Mouse (Mus musculus) hindbrain, embryonic 12.5 days (tissue): ENCODE measurements at regions not wholly inside any gene's neighbourhood (a gene's known extent, or its start where the extent isn't known, plus 50 kb on each side); places are given as distances from the start of the nearest gene placed in this dataset.
A peak's percentile ranks its signal among the peaks of the same experiment; 100 is the strongest.

Source experiments
- ATAC-seq: fragments of 200-750 bp; cut with Nextera tagmentation; 2 replicates; pipeline ENCODE4 v1.8.0; 2017; ENCODE audit warnings: moderate TSS enrichment; ENCODE audit not compliant: low FRiP score
- H3K27ac ChIP-seq: fragments of 300-500 bp; sonication (generic); 2 replicates; pipeline ENCODE4 v1.5.1; 2016; ENCODE audit warnings: mild to moderate bottlenecking
- H3K27me3 ChIP-seq: fragments of 300-500 bp; sonication (generic); 2 replicates; pipeline ENCODE4 v1.6.1; 2016; ENCODE audit warnings: mild to moderate bottlenecking
- H3K36me3 ChIP-seq: fragments of 300-500 bp; sonication (generic); 2 replicates; pipeline ENCODE4 v1.6.1; 2016; ENCODE audit warnings: mild to moderate bottlenecking
- H3K4me1 ChIP-seq: fragments of 300-500 bp; sonication (generic); 2 replicates; pipeline ENCODE4 v1.6.1; 2016
- H3K4me2 ChIP-seq: fragments of 300-500 bp; sonication (generic); replicated peaks from 2 replicates; pipeline ENCODE4 v1.6.1; 2016; ENCODE audit warnings: mild to moderate bottlenecking
- H3K4me3 ChIP-seq: fragments of 300-500 bp; sonication (generic); 2 replicates; pipeline ENCODE4 v1.5.1; 2016; ENCODE audit warnings: mild to moderate bottlenecking
- H3K9ac ChIP-seq: fragments of 300-500 bp; sonication (generic); 2 replicates; pipeline ENCODE4 v1.6.1; 2016; ENCODE audit warnings: mild to moderate bottlenecking, moderate library complexity
- H3K9me3 ChIP-seq: fragments of 300-500 bp; sonication (generic); replicated peaks from 2 replicates; pipeline ENCODE4 v1.6.1; 2016; ENCODE audit warnings: mild to moderate bottlenecking
- WGBS: fragments of 180-500 bp; shearing (Covaris S2); methylation state at CpG from one replicate; pipeline ENCODE4 v1.1.7; 2016; 5-methylcytosine and 5-hydroxymethylcytosine counted together

DNA sequence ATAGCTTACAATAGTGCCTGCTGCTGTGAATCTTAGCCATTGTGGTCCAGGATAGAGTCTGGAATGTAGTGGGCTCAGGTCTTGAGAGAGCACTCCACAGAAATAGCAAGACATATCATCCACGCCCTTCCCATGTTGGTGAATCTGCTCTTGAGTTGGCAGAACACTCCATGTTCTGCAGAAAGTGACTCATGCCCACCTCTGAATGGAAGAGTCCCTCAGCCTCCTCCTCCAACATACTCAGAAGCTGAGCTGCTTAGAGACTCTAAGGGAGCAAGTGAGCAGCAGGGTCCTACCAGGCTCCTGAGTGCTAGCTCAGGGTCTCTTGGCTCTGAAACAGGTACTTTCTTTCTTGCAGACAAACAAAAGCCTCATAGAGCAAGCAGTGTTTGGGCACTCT is 284.7 kb downstream of the Rps24 start:
- H3K27me3 ChIP-seq = no peaks in the 10 kb centered on the region

DNA sequence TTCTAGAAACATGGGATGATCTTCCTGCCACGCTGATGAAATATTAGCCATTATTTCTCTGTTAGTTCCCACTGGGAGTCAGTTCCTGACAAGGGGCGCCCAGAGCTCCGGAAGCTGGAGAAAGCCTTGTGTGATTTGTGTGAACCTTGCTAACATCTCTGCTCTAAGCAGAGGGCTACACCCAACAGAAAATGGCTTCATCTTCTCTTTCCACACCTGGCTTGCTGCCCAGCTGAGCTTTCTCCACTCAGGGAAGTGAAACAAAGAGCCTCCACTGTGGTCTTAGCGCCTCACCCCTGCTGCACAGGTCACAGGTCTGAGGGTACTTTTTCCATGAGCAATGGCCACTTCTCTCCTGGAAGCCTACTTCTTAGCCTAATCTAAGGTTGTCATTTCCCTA is 285.2 kb downstream of the Rps24 start:
- Histone ChIP-seq H3K27me3 (no peaks in the 10 kb centered on the region), H3K4me3 (no peak overlapping the region), H3K27ac (no peak overlapping the region), H3K4me1 (peaks cover 25% of the 10 kb centered on the region), H3K9me3 (no peaks in the 10 kb centered on the region), H3K36me3 (no peaks in the 10 kb centered on the region), H3K4me2 (no peak overlapping the region), H3K9ac (no peak overlapping the region)
- ATAC-seq = no peak
- 80% methylated on average over 4 of the region's 4 CpGs for WGBS

More for the DNA sequence above, 284.7 kb downstream of the Rps24 start:
- no peak overlapping the region for H3K9ac ChIP-seq
- no peaks in the 10 kb centered on the region for H3K9me3 ChIP-seq
- no peaks in the 10 kb centered on the region for H3K36me3 ChIP-seq
- no peak overlapping the region for H3K4me2 ChIP-seq
- 87% methylated on average over 1 of the region's 1 CpGs for WGBS
- H3K4me1 ChIP-seq = peaks cover 25% of the 10 kb centered on the region
- no peak for ATAC-seq
- no peak overlapping the region for H3K4me3 ChIP-seq
- no peak overlapping the region for H3K27ac ChIP-seq

DNA sequence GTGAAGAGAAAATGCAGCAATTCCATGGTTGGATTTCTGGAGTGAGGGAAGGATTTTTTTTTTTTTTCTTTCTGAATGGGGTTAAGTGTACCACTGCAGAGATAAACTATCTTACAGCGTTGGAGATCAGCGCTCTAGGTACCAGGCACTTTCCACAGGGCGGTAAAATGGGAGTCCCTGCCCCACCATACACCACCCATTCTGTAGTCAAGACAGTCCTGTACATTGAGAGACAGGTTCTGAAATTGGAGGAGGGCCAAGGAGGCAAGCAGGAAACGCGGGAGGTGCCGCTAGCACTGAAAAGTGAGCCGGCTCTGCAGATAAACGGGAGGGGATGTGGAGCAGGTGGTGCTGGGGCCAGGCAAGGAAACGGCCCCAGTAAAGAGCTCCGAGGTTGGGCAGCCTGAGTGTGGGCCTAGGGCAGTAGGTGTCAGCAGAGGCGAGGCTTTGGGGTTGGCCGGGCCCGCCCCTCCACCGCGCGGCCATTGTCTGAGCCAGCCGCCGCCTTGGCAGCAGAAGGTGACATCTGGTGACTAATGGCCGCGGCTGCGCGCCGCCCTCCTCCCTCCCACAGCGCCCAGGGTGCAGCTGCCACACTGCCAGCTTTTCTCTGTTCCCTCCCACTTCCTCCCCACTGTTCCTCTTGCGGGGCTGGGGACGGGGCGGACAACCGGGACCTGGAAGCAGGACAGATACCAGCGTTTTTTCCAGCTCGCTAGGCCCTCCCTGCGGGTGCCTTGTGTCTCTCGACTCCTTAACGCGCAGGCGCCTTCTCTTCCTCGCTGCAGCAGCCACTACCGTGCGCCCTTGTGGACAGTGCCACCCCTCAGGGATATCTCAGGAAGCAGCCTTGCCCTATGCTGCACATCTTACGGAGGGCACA is 292.1 kb downstream of the Rps24 start:
- Histone ChIP-seq H3K4me2 (peak overlapping the region; percentile 55), H3K9ac (peak overlapping the region; percentile 40), H3K36me3 (no peaks in the 10 kb centered on the region), H3K9me3 (no peaks in the 10 kb centered on the region), H3K27me3 (no peaks in the 10 kb centered on the region), H3K4me3 (peak overlapping the region; percentile 26), H3K27ac (peak overlapping the region; percentile 97), H3K4me1 (peaks cover 24% of the 10 kb centered on the region)
- 2% methylated on average over 25 of the region's 39 CpGs for WGBS
- peak; percentile 97 for ATAC-seq

DNA sequence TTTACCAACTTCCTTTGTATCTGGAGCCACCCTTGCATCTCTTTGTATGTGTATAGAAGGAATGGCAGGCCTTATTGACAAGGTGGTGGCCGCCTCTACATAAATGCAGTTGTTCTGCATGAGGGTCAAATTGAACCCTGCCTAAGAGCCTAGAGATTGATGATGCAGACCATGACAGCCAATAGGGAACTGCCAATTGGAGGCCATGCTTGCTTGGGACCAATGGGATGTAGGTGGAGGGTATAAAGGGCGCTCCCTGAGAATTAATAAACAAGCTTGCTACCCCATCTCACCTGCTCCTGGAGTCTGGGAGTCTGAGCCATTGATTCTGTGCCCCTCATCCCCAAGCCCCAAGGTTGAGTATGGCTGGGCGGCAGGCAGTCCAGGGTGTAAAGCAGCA is 294.7 kb downstream of the Rps24 start:
- Histone ChIP-seq H3K4me1 (peaks cover 24% of the 10 kb centered on the region), H3K4me3 (no peak overlapping the region), H3K36me3 (no peaks in the 10 kb centered on the region), H3K27ac (no peak overlapping the region), H3K9ac (no peak overlapping the region), H3K27me3 (no peaks in the 10 kb centered on the region), H3K9me3 (no peaks in the 10 kb centered on the region), H3K4me2 (no peak overlapping the region)
- no peak for ATAC-seq
- WGBS = 86% methylated on average over 3 of the region's 3 CpGs

DNA sequence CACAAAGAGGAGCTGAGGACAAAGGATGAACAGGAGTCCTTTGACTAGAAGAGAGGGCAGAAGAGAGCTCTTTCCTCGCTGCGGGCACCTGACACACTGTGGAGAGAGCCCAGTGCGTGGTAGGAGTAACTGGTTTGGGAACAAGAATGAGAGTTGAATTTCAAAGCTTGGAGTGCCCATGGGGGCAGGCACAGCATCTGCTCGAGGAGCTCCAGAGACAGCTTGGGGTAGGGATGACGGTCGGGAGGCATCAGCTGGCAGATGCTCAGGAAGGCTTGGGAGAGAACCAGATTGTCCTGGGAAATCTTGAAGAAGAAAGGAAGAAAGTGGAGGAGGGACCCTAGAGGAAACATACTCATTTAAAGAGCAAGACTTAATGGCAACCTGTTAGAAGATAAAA is 297.0 kb downstream of the Rps24 start:
- Histone ChIP-seq H3K4me3 (no peak overlapping the region), H3K36me3 (no peaks in the 10 kb centered on the region), H3K27ac (no peak overlapping the region), H3K4me2 (no peak overlapping the region), H3K9ac (no peak overlapping the region), H3K4me1 (peaks cover 16% of the 10 kb centered on the region), H3K27me3 (no peaks in the 10 kb centered on the region), H3K9me3 (no peaks in the 10 kb centered on the region)
- no peak for ATAC-seq
- WGBS = 65% methylated on average over 6 of the region's 6 CpGs

DNA sequence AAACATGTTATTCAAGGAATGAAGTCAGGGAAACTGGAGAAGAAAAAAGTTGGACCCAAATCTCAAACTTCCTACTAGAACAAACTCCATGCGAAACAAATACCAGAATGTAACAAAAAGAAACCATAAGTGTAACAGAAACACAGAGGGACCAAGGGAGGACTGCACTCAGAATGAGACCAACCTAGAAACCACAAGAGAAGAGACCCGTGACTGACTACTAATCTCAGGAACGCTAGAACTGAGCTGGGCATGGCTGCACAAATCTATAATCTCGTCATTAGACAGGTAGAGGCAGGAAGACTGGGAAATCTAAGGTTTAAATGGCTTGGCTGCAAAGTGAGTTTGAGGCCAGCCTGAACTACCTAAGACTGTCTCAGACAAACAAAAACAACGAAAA is 298.5 kb downstream of the Rps24 start:
- WGBS = 87% methylated on average over 5 of the region's 5 CpGs
- no peak overlapping the region for H3K9ac ChIP-seq
- no peak for ATAC-seq
- no peak overlapping the region for H3K4me2 ChIP-seq
- 0 out of 2 replicates have a peak, but pooled peaks cover 1% of the 10 kb centered on the region for H3K4me1 ChIP-seq
- H3K4me3 ChIP-seq = no peak overlapping the region
- H3K27me3 ChIP-seq = no peaks in the 10 kb centered on the region
- H3K36me3 ChIP-seq = no peaks in the 10 kb centered on the region
- H3K27ac ChIP-seq = no peak overlapping the region
- H3K9me3 ChIP-seq = no peaks in the 10 kb centered on the region

DNA sequence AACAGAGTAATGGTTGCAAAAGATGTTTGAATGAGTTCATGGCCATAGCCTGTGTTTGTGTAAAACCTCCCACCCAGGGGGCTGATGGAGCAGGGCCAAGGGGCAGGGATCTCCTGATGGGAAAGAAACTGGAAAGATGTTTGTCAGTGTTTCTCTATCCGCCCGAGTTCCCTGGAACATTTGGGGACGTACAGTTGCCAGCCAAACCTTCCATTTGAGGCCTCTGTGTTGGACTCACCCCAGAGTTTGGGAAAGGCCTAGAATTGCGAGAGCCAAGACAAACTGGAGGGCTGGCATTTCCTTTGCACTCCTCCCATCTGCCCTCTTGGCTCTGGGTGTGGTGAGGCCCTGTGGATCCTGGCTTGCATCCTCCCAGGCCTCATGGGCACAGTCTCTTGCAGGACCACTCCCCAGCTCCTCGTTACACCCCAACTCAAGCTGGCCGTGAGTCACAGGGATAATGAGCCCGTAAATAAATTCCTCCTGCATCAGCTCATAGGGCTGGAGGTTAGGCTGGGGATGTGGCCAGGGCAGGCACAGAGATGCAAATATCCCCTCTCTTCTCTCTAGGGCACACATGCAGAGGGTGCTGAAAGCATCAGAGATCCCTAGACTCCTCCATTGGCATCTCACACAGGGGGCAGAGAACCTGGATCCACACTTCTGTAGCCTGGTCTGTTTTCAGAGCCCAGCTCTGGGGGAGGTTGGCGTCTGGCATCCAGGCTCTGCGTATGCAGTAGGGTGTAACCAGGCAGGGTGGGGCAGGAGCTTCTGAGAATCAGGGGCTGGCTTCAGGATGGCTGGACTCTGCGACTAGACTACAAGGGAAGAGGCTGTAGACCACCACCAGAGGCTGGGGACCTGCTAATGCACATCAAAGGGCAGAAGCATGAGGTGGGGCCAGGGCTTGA is 306.7 kb downstream of the Rps24 start:
- ATAC-seq = no peak
- 54% methylated on average over 10 of the region's 10 CpGs for WGBS

DNA sequence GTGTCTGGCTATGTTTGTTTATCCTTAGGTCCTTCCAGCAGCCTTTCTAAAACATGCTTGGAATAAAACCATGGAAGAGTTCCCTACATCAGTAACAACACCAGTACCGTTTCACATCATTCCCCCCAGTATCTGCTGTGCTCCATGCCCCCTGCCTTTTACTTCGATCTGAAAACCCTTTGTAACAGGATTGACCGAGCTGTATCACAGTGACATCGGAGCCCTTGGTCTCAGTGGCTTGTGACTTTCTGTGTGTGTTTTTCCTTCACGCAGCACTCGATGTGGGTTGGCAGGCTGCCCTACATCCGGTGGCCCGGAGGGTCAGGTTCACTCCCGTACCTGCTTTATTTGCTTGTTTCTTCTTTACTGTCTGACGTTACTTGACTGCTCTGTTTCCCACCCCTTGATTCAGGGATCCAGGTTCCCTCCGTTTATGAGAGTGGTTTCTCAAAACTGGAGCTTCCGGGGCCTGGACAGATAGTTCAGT is 307.5 kb downstream of the Rps24 start:
- Histone ChIP-seq H3K9ac (no peak overlapping the region), H3K27ac (no peak overlapping the region), H3K4me3 (no peak overlapping the region), H3K9me3 (no peaks in the 10 kb centered on the region), H3K4me2 (no peak overlapping the region), H3K4me1 (peaks cover 7% of the 10 kb centered on the region), H3K27me3 (no peaks in the 10 kb centered on the region), H3K36me3 (no peaks in the 10 kb centered on the region)
- ATAC-seq = no peak
- 74% methylated on average over 12 of the region's 12 CpGs for WGBS

More for the DNA sequence above, 306.7 kb downstream of the Rps24 start:
- H3K4me3 ChIP-seq = no peak overlapping the region
- H3K4me1 ChIP-seq = peaks cover 7% of the 10 kb centered on the region
- H3K36me3 ChIP-seq = no peaks in the 10 kb centered on the region
- H3K27me3 ChIP-seq = no peaks in the 10 kb centered on the region
- H3K4me2 ChIP-seq = no peak overlapping the region
- H3K27ac ChIP-seq = 0 out of 2 replicates have a peak overlapping the region, but pooled peaks have one; percentile 8
- H3K9me3 ChIP-seq = no peaks in the 10 kb centered on the region
- 0 out of 2 replicates have a peak overlapping the region, but pooled peaks have one; percentile 36 for H3K9ac ChIP-seq

DNA sequence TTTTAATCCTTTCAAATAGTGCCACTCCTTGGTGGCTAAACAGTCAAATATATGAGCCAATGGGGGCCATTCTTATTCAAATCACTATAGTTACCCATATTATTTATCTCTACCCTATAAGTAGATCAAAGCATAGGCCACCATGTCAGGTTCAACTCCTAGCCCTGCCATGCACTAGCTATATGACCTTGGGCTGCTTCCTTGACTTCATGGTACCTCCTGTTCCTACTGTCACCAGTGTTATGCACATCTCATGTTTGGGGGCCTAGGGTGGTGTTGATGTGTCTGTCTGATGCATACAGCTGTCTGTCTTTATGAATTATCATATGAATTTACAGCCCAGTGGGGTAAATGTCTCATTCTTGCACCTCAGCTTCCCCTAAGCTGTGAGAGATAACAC is 310.6 kb downstream of the Rps24 start:
- H3K4me3 ChIP-seq = no peak overlapping the region

DNA sequence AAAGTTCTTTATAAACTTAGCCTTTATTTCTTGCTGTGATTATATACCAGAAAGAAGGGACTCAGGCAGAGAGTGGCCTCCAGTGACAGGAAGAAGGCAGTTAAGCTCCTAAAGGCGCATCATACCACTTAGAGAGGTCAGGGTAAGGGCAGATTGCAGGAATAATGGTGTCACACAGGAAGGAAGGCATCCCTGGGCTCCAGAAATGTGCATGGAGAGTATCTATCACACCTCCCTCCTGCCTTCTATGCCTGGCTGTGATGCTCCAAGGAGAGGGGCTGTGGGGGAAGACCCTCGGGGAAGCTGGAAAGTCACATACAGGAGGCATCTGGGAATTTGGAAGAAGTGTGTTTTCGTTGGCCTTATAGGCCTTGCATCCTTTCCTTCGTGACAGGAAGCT is 311.1 kb downstream of the Rps24 start:
- Histone ChIP-seq H3K4me2 (no peak overlapping the region), H3K4me3 (no peak overlapping the region), H3K36me3 (no peaks in the 10 kb centered on the region), H3K27me3 (0 out of 2 replicates have a peak, but pooled peaks cover 3% of the 10 kb centered on the region), H3K9me3 (no peaks in the 10 kb centered on the region), H3K9ac (no peak overlapping the region), H3K4me1 (peaks cover 7% of the 10 kb centered on the region), H3K27ac (no peak overlapping the region)
- no peak for ATAC-seq
- 80% methylated on average over 4 of the region's 4 CpGs for WGBS

More for the DNA sequence above, 310.6 kb downstream of the Rps24 start:
- no peak overlapping the region for H3K4me2 ChIP-seq
- no peak for ATAC-seq
- peaks cover 7% of the 10 kb centered on the region for H3K4me1 ChIP-seq
- no peaks in the 10 kb centered on the region for H3K9me3 ChIP-seq
- H3K9ac ChIP-seq = no peak overlapping the region
- H3K27ac ChIP-seq = no peak overlapping the region
- no peaks in the 10 kb centered on the region for H3K36me3 ChIP-seq
- H3K27me3 ChIP-seq = 0 out of 2 replicates have a peak, but pooled peaks cover under 1% of the 10 kb centered on the region

DNA sequence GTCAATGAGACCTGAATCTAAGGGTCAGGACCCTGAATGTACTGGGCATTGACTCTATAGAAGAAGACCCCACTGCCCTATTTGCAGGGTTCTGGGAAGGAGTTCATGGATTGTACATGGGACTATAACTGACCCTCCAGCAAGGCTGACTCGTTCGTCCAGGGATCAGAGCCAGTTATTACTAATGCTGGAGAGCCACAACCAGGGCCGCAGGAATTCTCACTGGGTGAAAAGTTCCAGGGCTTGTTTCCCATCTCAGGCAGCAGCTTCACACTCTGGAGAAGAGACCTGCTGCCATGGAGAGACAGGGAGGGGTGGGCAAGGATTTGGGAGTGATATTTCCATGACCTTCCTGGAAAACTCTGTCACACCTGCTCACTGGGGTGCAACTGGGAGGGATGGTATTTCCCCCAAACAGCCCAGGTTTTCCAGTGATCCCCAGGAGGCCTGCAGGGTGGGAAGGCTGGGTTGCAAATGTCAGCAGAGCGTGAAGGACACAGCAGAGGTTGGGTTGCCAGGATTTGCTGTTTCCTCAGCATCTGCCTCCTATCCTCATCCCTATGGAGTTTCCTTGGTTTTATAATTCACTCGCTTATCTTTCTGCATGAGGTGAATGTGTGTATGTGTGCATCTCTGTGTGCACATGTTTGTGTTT is 316.2 kb downstream of the Rps24 start:
- Histone ChIP-seq H3K27ac (no peak overlapping the region), H3K9me3 (no peaks in the 10 kb centered on the region), H3K27me3 (peaks cover 3% of the 10 kb centered on the region; the same call in 1 of the 2 replicates), H3K36me3 (no peaks in the 10 kb centered on the region), H3K4me2 (no peak overlapping the region), H3K4me3 (no peak overlapping the region), H3K4me1 (peaks cover 7% of the 10 kb centered on the region), H3K9ac (no peak overlapping the region)
- 85% methylated on average over 5 of the region's 5 CpGs for WGBS
- ATAC-seq = no peak

DNA sequence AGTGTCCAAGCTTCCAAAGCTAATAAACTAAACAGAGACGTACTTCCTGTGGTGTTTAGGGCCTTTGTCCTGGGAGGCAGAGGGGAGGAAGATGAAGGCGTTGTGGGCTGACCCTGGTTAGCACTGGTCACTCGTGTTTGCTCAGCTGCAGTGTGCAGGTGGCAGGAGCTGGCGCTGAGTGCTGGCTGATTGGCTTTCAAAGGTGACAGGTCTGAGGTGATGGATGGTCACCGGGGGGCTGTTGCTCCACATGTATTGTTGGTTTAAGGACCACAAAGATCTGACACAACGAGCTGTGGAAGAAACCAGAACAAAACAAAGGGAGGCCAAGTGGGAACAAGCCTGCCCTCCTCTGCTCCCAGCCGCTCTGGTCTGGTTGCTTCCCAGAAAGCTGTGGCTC is 320.1 kb downstream of the Rps24 start:
- peaks cover 9% of the 10 kb centered on the region for H3K4me1 ChIP-seq
- 7% methylated on average over 7 of the region's 7 CpGs for WGBS
- peaks cover 3% of the 10 kb centered on the region; the same call in 1 of the 2 replicates for H3K27me3 ChIP-seq
- no peak overlapping the region for H3K27ac ChIP-seq
- no peak overlapping the region for H3K4me2 ChIP-seq
- no peaks in the 10 kb centered on the region for H3K36me3 ChIP-seq
- 0 out of 2 replicates have a peak overlapping the region, but pooled peaks have one; percentile 4 for H3K9ac ChIP-seq
- no peak overlapping the region for H3K4me3 ChIP-seq
- no peaks in the 10 kb centered on the region for H3K9me3 ChIP-seq
- ATAC-seq = no peak
